Mouse (Mus musculus): Measurements from ENCODE around the gene Nkiras2. TPM values are rescaled to one million over a fixed set of nuclear protein-coding genes. Genes with fewer than 3 reads are reported as not detected.
"Not testable (repeated sequence)": the region's sequence is repeated elsewhere in the genome, so short reads cannot be mapped to it uniquely, and the experiment has no call there.

Nkiras2 gene
- polyA plus RNA-seq, 1 experiment from 2014 or later: 44.7 TPM

GRCm38 (mm10) chr11:100609355-100609996 is 9.6 kb upstream of the Nkiras2 start:
- H3K79me2 ChIP-seq (ENCODE audit: inconsistent target): peaks cover 100% of the 10 kb centered on the region
- H3K27ac ChIP-seq: peak overlapping the region; percentile 64
- H3K36me3 ChIP-seq (ENCODE audit: inconsistent target): no peaks in the 10 kb centered on the region; the same call in 1 of the 2 replicates
- WGBS (ENCODE audit: missing documents): 96% methylated on average over 5 of the region's 5 CpGs
- H3K4me3 ChIP-seq (ENCODE audit: inconsistent target): no peak overlapping the region

- no peaks in the 10 kb centered on the region; the same call in 1 of the 2 replicates for H3K36me3 ChIP-seq (ENCODE audit: inconsistent target)
- no peak overlapping the region for H3K4me3 ChIP-seq (ENCODE audit: inconsistent target)
- H3K79me2 ChIP-seq (ENCODE audit: inconsistent target): peaks cover 100% of the 10 kb centered on the region
- 76% methylated on average over 8 of the region's 9 CpGs for WGBS (ENCODE audit: missing documents)
- peak overlapping the region; percentile 64 for H3K27ac ChIP-seq
Observed at GRCm38 (mm10) chr11:100609997-100610680, 8.9 kb upstream of the Nkiras2 start.

GRCm38 (mm10) chr11:100611627-100612026 is 7.4 kb upstream of the Nkiras2 start:
- Histone ChIP-seq H3K36me3 (ENCODE audit: inconsistent target) (no peaks in the 10 kb centered on the region), H3K79me2 (ENCODE audit: inconsistent target) (peaks cover 100% of the 10 kb centered on the region), H3K27ac (peak overlapping the region; percentile 64), H3K4me3 (ENCODE audit: inconsistent target) (no peak overlapping the region)
- WGBS (ENCODE audit: missing documents): 79% methylated on average over 6 of the region's 6 CpGs

GRCm38 (mm10) chr11:100613241-100613640 is 5.8 kb upstream of the Nkiras2 start:
- peaks cover 100% of the 10 kb centered on the region for H3K79me2 ChIP-seq (ENCODE audit: inconsistent target)
- WGBS (ENCODE audit: missing documents): 75% methylated on average over 3 of the region's 3 CpGs
- no peaks in the 10 kb centered on the region for H3K36me3 ChIP-seq (ENCODE audit: inconsistent target)
- no peak overlapping the region for H3K4me3 ChIP-seq (ENCODE audit: inconsistent target)
- no peak overlapping the region for H3K27ac ChIP-seq

- Histone ChIP-seq H3K4me3 (ENCODE audit: inconsistent target) (no peak overlapping the region), H3K36me3 (ENCODE audit: inconsistent target) (no peaks in the 10 kb centered on the region), H3K27ac (no peak overlapping the region), H3K79me2 (ENCODE audit: inconsistent target) (peaks cover 89% of the 10 kb centered on the region)
- WGBS (ENCODE audit: missing documents): 91% methylated on average over 5 of the region's 5 CpGs
Observed at GRCm38 (mm10) chr11:100616332-100616731, 2.7 kb upstream of the Nkiras2 start.

GRCm38 (mm10) chr11:100616836-100617235 is 2.2 kb upstream of the Nkiras2 start:
- not testable (repeated sequence) for H3K27ac ChIP-seq; H3K36me3 ChIP-seq (ENCODE audit: inconsistent target); H3K4me3 ChIP-seq (ENCODE audit: inconsistent target)
- H3K79me2 ChIP-seq (ENCODE audit: inconsistent target): peaks cover 84% of the 10 kb centered on the region
- 95% methylated on average over 5 of the region's 7 CpGs for WGBS (ENCODE audit: missing documents)

- Histone ChIP-seq H3K4me3 (ENCODE audit: inconsistent target) (no peak overlapping the region), H3K27ac (no peak overlapping the region), H3K36me3 (ENCODE audit: inconsistent target) (no peaks in the 10 kb centered on the region), H3K79me2 (ENCODE audit: inconsistent target) (peaks cover 77% of the 10 kb centered on the region)
- 100% methylated on average over 3 of the region's 4 CpGs for whole genome bisulfite sequencing (ENCODE audit: missing documents)
Observed at GRCm38 (mm10) chr11:100617480-100617879, 1.6 kb upstream of the Nkiras2 start.

- peak overlapping the region; percentile 85 for H3K4me3 ChIP-seq (ENCODE audit: inconsistent target)
- H3K79me2 ChIP-seq (ENCODE audit: inconsistent target): peaks cover 74% of the 10 kb centered on the region
- 0% methylated on average over 37 of the region's 40 CpGs for WGBS (ENCODE audit: missing documents)
- H3K36me3 ChIP-seq (ENCODE audit: inconsistent target): peaks cover 4% of the 10 kb centered on the region
- H3K27ac ChIP-seq: peak overlapping the region; percentile 96
Observed at GRCm38 (mm10) chr11:100619485-100619975, 486 bp downstream of the Nkiras2 start.

- Histone ChIP-seq H3K79me2 (ENCODE audit: inconsistent target) (peaks cover 74% of the 10 kb centered on the region), H3K4me3 (ENCODE audit: inconsistent target) (peak within 1 kb of the TSS; percentile 85), H3K36me3 (ENCODE audit: inconsistent target) (peaks cover 9% of the 10 kb centered on the region), H3K27ac (peak within 1 kb of the TSS; percentile 96)
- WGBS (ENCODE audit: missing documents): 19% methylated on average over 11 of the region's 11 CpGs
Observed at GRCm38 (mm10) chr11:100619982-100620381, 938 bp downstream of the Nkiras2 start, which contains the start of gene Dnajc7. Gene Dnajc7 (minus strand): TSS chr11:100620168.

GRCm38 (mm10) chr11:100622714-100623113 is 3.7 kb downstream of the Nkiras2 start:
- H3K27ac ChIP-seq: peak overlapping the region; percentile 98
- H3K4me3 ChIP-seq (ENCODE audit: inconsistent target): peak overlapping the region; percentile 98
- H3K79me2 ChIP-seq (ENCODE audit: inconsistent target): peaks cover 50% of the 10 kb centered on the region
- H3K36me3 ChIP-seq (ENCODE audit: inconsistent target): peaks cover 21% of the 10 kb centered on the region
- WGBS (ENCODE audit: missing documents): 2% methylated on average over 23 of the region's 24 CpGs

GRCm38 (mm10) chr11:100623867-100624266 is 4.8 kb downstream of the Nkiras2 start:
- Histone ChIP-seq H3K79me2 (ENCODE audit: inconsistent target) (peaks cover 38% of the 10 kb centered on the region), H3K27ac (peak overlapping the region; percentile 98), H3K4me3 (ENCODE audit: inconsistent target) (peak overlapping the region; percentile 98), H3K36me3 (ENCODE audit: inconsistent target) (peaks cover 21% of the 10 kb centered on the region)
- 58% methylated on average over 5 of the region's 5 CpGs for WGBS (ENCODE audit: missing documents)

- peaks cover 21% of the 10 kb centered on the region for H3K36me3 ChIP-seq (ENCODE audit: inconsistent target)
- no peak overlapping the region for H3K4me3 ChIP-seq (ENCODE audit: inconsistent target)
- H3K79me2 ChIP-seq (ENCODE audit: inconsistent target): peaks cover 25% of the 10 kb centered on the region
- peak overlapping the region; percentile 98 for H3K27ac ChIP-seq
- 88% methylated on average over 23 of the region's 23 CpGs for WGBS (ENCODE audit: missing documents)
Observed at GRCm38 (mm10) chr11:100625754-100626700, 7.0 kb downstream of the Nkiras2 start.

- peaks cover 21% of the 10 kb centered on the region for H3K36me3 ChIP-seq (ENCODE audit: inconsistent target)
- H3K79me2 ChIP-seq (ENCODE audit: inconsistent target): peaks cover 25% of the 10 kb centered on the region
- WGBS (ENCODE audit: missing documents): 11% methylated on average over 9 of the region's 9 CpGs
- peak overlapping the region; percentile 98 for H3K27ac ChIP-seq
- H3K4me3 ChIP-seq (ENCODE audit: inconsistent target): no peak overlapping the region
Observed at GRCm38 (mm10) chr11:100626701-100627195, 7.7 kb downstream of the Nkiras2 start.

GRCm38 (mm10) chr11:100628056-100628455 is 9.0 kb downstream of the Nkiras2 start:
- peaks cover 21% of the 10 kb centered on the region for H3K36me3 ChIP-seq (ENCODE audit: inconsistent target)
- WGBS (ENCODE audit: missing documents): 98% methylated on average over 5 of the region's 5 CpGs
- H3K79me2 ChIP-seq (ENCODE audit: inconsistent target): peaks cover 22% of the 10 kb centered on the region
- no peak overlapping the region for H3K4me3 ChIP-seq (ENCODE audit: inconsistent target)
- no peak overlapping the region; the same call in 1 of the 2 replicates for H3K27ac ChIP-seq

Data from macrophage (primary cell).